Mouse (Mus musculus) megakaryocyte progenitor cell, adult 5-6 weeks (primary cell): ENCODE measurements around the gene Parp14. TPM values are rescaled to one million over a fixed set of nuclear protein-coding genes. Genes with fewer than 3 reads are reported as not detected.
"Not testable (repeated sequence)": the region's sequence is repeated elsewhere in the genome, so short reads cannot be mapped to it uniquely, and the experiment has no call there.

ENCODE experiments used
- ATAC-seq: replicated peaks from 2 replicates; pipeline ENCODE4 v1.8.0; 2016; ENCODE audit warnings: mild to moderate bottlenecking, moderate TSS enrichment, inconsistent platforms; ENCODE audit not compliant: poor library complexity
- total RNA-seq, 2 experiments: library from RNA; stranded (forward) in 1 of 2; stranded (reverse) in 1 of 2; fragments of 157-497, 149-512 nt in 1 of 2; fragments of 200-1000 nt in 1 of 2; gene quantifications; 2 replicates each; pipeline versions ENCODE4 v1.2.3 to v1.2.4; 2015 to 2017

The Parp14 gene
- 8.2 and 10.5 TPM in 2 replicates for total RNA-seq (2015)
- total RNA-seq (2017): 9.4 and 14.5 TPM in 2 replicates

DNA sequence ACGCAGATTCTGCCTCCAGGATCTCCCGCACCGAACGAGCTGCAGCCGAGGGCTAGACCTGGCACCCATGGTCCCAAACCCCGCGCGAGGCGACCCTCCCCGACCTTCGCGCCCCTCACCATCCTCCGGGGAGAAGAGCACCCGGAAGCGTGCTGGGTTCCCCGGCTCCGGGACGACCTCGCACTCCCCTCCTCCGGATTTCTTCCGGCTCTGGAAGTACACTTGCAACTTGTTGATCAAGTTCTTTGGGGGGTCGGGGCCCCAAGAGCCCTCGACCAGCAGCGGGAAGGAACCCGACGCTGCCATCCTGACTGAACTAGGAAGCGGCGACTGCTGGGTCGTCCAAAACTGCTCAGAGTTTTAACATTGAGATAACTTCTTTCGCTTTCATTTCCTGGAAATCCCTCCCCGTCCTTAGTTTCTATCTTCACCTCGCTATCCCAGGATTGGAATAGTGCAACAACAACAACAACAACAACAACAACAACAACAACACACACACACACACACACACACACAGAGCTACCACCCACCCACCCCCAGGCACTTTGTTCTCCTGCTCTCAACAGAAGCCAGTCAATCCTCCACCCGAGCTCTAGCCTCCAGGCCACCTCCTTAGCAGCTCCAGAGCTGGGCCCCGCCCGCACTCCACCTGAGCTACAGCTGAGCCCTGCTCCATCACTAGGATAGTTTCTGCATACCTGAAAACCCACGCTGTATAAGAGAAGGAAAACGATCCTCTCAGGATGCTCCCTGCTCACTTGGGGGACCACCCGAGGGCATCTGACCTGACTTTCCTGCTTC, at the start of gene Parp14:
Gene Parp14, minus strand, starts transcription at position 497 of the 804 bp plus-strand sequence.
- ATAC-seq: peak; percentile 43

DNA sequence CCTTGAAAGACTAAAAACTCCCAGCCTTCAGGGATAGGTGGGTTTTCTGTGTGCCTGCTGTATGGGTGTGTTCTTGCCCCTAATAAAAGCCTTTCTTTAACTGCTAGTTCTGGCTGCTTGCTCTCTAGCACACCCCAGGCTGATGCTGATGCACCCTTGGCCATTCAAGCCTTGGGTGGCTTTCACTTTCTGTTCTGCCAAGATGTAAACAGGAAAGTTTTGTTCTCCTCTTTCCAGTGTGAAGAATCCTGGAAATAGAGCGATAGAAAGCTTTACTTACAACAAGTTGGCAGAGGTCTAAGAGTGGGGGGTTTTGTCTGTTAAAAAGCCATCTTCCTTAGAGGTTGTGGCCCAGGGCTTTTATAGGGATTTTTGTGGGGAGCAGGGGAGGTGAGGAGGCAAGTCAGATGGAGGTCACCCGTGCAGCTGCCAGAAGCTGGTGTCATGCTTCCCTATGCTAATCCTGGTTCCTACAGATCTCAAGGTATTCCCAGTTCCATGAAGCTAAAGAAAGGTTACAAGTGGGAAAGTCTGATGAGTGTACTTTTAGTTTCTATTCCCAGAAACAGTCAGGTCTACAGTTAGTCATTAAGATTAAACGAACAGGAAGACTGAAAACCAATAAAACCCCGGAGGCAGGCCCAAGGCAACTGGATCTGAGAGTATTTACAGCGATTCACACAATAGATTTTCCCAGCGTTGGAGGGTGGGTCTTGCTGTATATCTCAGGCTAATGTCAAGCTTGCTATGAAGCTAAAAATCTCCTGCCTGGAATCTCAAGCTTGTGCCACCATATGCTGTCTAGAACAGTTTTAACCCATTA, 47.6 kb upstream of the Parp14 start:
- ATAC-seq: peak; percentile 79

DNA sequence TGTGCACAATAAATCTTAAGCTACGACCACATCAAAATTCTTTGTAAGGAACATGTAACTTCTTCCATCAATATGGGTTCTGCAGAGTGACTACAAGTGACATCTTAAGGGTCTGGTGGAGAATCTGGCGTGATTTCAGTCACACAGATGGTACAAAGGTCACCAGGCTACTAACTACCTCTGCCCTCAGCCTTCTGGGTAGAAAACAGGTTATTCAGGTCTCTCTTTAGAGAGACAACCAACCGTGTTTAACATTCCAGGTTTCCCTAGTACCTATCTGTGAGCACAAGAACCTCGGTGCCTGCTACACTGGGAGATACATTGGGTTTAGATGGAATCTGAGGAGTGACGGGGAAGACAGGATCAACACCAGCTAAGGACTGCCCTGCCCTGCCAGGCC, 43.0 kb upstream of the Parp14 start:
- no peak for ATAC-seq

DNA sequence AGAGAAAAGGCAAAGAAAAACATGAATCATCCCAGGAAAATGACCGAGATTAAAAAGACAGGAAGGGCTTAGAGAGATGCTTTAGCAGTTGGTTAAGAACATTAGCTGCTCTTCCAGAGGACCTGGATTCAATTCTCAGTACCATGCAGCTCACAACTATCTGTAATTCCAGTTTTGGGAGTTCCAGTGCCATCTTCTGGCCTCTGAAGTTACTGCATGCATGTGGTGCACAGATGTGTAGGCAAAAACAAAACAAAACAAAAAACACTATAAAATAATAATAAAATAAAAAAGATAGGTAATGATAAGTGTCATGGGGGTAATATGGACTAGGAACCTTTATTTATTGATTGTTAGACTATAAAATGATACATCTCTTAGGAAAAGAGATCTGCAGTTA, 42.2 kb upstream of the Parp14 start:
- peak; percentile 85 for ATAC-seq

- no peak for ATAC-seq
Measured at GRCm38 (mm10) chr16:35911449-35911848, 40.1 kb upstream of the Parp14 start.

DNA sequence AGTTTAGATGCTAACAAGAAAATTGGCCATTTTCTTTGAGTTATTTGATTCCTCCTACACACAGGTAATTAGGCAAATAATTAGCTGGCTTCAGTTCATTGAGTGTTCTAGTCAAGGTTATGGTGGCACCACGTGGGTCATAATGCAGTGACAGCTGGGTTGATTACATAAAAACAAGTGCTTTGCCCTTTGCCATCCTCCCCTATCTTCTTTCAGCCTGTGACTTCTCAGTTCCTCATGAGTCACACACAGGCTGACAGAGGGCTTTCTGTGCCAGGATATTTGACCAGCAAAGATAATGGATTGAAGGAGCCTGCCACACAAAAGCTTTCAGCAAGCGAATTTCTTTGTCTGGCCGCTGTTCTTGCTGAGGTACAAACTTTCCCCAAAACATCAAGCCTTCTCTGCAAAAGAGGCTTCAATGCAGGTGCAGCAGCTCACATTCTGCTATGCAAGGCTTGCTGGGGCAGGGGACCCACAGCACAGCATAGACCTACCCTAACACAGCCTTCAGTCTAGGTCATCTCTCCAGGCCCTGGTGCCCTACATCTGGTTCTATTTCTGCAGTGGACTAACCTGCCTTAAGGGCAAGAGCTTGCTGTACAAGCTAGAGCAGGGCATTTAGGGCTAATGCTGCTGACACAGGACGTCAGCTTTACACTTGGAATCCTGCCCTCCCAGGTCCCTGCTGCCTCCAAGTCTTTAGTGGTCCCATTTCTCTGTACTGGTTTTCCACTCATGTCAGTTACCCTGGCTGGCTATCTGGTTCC, 36.3 kb upstream of the Parp14 start:
- ATAC-seq: peak; percentile 60

DNA sequence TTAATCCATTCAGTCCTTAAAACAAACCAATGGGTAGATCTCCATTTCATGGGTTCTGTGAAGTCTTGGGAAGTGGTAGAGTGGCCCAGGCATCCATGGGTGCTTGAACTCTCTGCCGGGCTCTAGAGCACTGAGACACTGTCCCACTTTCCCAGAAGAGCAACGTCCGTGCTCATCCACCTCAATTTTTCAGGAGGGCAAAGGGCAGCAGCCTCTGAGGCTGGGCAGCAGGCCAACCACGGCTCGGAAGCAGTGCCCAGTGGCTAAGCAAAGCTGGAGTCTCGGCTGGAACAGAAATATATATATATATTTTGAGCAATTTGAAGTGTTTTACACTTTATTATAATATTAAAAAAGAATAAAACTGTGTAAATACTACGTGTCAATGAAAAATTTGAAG, 35.5 kb upstream of the Parp14 start:
- ATAC-seq: no peak

DNA sequence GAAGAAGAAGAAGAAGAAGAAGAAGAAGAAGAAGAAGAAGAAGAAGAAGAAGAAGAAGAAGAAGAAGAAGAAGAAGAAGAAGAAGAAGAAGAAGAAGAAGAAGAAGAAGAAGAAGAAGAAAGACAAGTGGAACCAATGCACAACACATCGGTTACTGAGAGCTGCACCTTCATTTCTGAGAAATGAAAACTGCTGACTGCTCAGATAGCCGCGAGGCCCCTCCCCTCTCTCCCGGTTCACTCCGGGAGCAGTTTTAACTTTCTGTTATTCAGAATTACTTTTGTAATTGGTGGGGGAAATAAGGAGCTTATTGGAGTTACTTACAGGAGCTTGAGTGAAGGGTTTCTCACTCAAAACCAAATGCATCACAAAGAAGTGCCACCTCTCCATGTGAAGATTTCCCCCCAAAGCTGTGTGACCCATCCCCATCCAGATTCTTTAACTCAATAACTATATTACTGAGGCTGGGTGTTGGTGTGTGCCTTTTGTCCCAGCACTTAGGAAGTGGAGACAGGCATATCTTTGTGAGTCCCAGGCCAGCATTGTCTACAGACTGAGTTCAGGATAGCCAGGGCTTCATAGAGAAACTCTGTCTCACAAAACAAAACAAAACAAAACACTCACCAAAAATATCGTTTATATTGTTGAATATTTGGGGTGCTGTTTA, 34.6 kb upstream of the Parp14 start:
- ATAC-seq: no peak

GRCm38 (mm10) chr16:35905355-35905754, 34.0 kb upstream of the Parp14 start:
- no peak for ATAC-seq

- peak; percentile 52 for ATAC-seq
Measured at GRCm38 (mm10) chr16:35904121-35904736, 32.9 kb upstream of the Parp14 start.

- peak; percentile 64 for ATAC-seq
Measured at GRCm38 (mm10) chr16:35903014-35903640, 31.8 kb upstream of the Parp14 start.

- no peak for ATAC-seq
Measured at GRCm38 (mm10) chr16:35900541-35900940, 29.2 kb upstream of the Parp14 start.

DNA sequence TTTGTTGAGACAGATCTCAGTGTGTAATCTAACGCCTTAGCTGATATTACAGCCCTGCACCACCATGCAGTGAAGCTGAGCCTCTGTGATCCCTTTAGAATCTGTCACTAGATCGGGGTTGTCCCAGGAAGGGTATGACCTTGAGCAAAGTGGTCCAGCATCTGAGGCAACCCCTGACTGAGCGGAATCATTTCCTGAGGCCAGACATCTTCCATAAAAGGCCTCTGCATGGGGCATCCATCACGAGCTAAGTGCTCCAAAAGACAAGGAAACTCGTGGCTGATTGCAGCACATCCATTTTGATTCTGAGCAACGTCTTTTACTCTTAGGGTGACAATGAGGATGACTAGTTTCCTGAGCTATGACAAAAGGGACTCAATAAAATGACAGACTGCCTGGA, 23.7 kb upstream of the Parp14 start:
- ATAC-seq: no peak

DNA sequence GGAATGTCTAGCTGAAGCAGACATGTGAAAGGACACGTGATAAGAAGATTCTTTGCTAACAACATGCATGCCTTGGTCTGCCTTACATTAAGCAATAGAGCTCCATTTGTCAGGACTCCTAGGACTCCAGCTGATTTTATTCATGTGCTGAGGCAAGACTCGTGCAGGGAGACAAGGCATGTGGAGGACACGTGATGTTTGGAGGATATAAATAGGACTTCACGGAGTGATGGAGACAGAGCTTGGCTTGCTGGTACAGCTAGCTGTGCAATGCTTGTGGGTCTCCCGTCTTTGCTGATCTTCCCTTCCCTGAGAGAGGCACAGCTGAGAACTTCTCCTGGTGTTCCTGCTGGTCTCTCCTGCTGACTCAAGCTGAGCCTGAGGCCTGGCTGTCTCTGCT, 20.3 kb upstream of the Parp14 start:
- not testable (repeated sequence) for ATAC-seq

- ATAC-seq: peak; percentile 61; the same call in 1 of the 2 replicates
Measured at GRCm38 (mm10) chr16:35890645-35891044, 19.3 kb upstream of the Parp14 start.

DNA sequence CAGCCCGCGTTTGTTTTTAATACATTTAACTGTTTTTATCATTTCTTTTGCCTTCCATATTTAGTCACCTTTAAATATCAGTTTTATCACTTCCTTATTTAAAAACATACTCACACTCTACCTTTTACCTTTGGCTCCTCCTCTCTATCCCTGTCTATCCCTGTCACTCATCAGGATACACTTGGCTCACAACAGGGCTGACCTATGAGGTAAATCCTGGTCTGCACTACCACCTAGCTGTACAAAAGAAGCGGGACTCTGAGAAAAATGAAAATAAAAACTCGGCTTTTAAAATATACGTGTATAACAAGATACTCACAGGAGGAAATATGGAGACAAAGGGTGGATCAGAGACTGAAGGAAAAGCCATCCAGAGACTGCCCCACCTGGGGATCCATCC, 17.6 kb upstream of the Parp14 start:
- no peak for ATAC-seq

DNA sequence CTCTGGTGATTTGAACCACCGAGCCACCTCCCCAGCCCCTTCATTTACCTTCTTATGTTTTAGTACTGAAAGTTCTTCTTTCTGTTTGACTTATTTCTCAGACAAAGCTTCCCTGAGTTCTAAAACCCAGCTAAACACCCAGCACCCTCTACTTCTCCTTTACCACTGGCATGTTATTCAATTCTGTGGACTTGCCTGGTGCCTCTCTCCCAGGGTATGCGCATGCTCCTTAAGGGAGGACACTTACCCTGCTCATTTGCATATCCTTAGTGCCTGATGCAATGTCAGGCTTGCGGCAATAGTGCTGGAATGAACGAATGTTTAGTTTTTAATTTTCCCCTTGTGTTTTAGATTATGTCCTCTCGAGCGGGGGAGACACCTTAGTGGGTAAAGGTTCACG, 16.8 kb upstream of the Parp14 start:
- ATAC-seq: peak; percentile 97

- peak; percentile 72 for ATAC-seq
Measured at GRCm38 (mm10) chr16:35874416-35874815, 3.1 kb upstream of the Parp14 start.

- no peak for ATAC-seq
Measured at GRCm38 (mm10) chr16:35872410-35873006, 1.2 kb upstream of the Parp14 start.
